Mouse (Mus musculus) cerebellum, adult 2 months (tissue): ENCODE measurements at regions not wholly inside any gene's neighbourhood (a gene's known extent, or its start where the extent isn't known, plus 50 kb on each side); places are given as distances from the start of the nearest gene placed in this dataset.

Experiments
- CTCF ChIP-seq: fragments of 200-500 bp; IDR thresholded peaks from 2 replicates; pipeline ENCODE4 v1.5.1; 2011; ENCODE audit warnings: low read depth, mild to moderate bottlenecking, control low read depth, low read length, moderate library complexity, borderline replicate concordance; ENCODE audit not compliant: insufficient read depth
- POLR2A ChIP-seq: fragments of 200-500 bp; IDR thresholded peaks from 2 replicates; pipeline ENCODE4 v1.6.1; 2011; ENCODE audit warnings: low read length, control low read depth, borderline replicate concordance; ENCODE audit not compliant: insufficient read depth

DNA sequence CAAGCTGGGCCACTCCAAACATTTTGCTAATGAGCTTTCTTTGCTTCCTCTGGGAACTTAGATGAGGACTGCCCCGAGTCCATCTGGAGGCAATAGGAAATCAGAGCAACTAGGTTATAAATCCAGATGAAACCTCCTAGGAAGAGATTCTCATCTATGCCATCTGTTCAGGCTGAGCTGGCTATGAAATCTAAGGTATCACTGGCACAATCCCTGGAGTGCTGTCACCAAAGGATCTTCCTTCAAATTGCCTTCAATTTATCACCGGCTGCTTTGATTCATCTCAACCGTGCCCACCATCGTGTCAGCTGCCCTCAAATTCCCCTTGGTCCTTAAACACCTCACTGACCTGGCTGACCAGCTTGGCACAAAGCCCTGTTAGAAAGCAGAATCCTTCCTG is 87.8 kb upstream of the Krr1 start:
- no peak for TF ChIP-seq CTCF
- TF ChIP-seq POLR2A: no peak
